Mouse (Mus musculus) cerebellum, adult 9-11 months (tissue): Measurements from ENCODE around the gene Gm21988.

Experiments used
- DNase-seq: peaks from one replicate; pipeline ENCODE4 v3.0.0; 2022

Gm21988 gene

GRCm38 (mm10) chr11:70215301-70215700, 24.3 kb downstream of the Gm21988 start:
- DNase-seq = peak; percentile 80

GRCm38 (mm10) chr11:70214856-70215209, 24.8 kb downstream of the Gm21988 start:
- DNase-seq = no peak

DNA sequence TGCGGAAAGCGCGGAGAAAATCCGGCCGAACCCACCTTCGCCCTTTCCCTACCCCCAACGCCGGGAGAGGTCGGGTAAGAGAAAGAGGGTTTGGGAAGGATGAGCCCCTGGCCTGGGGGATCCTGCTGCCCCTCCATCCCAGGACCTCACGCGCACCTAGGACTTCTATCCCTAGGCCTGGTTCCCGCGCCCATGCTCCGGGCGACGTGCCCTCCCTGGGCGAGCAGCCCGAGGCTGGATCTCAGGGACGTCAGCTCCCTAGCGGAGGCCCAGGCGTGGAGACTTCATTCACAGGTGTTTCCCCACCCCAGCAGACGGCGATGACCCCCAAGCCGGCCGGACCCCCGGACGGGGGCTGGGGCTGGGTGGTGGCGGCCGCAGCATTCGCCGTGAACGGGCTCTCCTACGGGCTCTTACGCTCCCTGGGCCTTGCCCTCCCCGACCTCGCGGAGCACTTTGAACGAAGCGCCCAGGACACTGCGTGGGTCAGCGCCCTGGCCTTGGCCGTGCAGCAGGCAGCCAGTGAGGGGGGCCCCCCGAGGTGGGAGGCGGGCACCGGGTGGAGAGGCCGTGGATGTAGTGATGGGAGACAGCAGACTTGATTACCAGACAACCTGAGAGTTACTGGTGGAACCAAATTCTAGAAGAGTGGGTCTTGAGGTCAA, 25.3 kb downstream of the Gm21988 start:
- DNase-seq = peak; percentile 82

- peak; percentile 91 for DNase-seq
Observed at GRCm38 (mm10) chr11:70213736-70214135, 25.9 kb downstream of the Gm21988 start.

DNA sequence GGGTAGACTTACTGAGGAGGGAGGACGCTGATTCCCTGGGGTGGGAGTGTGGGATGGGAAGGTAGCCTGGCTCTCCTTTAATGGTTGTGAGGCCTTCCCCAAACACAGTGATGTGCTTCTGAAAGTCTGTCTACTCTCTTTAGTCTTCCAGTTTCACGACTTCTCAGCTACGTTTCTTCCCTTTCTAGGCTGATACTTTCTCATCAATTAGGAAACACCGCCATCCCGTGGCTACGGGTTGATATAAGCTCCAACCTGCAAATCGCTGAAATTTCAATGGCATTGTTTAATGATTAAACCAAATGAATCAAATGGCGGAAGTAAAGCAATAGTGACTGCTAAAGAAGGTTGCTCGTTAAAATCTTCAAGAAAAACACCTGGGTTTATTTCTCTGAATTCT, 26.7 kb downstream of the Gm21988 start:
- DNase-seq = peak; percentile 77

DNA sequence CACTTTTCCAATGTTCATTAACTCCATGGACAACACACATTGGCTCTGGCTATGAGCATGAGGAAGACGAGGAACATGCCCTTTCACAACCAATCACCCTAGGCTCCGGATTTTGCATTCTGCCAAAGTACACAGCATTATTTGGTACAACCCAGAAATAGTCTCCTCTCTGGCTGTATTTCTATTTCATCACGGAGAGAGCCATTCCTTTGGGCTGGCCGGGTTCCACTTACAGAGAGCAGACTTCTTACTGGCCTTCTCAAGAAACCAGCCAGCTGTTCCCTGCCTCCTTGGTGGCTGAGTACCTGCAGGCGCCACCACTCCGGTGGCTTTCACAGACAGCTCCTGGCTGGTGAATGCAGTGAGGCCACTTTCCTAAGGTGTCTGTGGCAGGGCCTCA, 27.2 kb downstream of the Gm21988 start, which contains the start of gene Slc16a11:
Gene Slc16a11 (plus strand): TSS at position 330 of the 400 bp plus-strand sequence.
- peak; percentile 62 for DNase-seq

- no peak for DNase-seq
Observed at GRCm38 (mm10) chr11:70211972-70212371, 27.7 kb downstream of the Gm21988 start.

GRCm38 (mm10) chr11:70210681-70211080, 28.9 kb downstream of the Gm21988 start:
- no peak for DNase-seq

DNA sequence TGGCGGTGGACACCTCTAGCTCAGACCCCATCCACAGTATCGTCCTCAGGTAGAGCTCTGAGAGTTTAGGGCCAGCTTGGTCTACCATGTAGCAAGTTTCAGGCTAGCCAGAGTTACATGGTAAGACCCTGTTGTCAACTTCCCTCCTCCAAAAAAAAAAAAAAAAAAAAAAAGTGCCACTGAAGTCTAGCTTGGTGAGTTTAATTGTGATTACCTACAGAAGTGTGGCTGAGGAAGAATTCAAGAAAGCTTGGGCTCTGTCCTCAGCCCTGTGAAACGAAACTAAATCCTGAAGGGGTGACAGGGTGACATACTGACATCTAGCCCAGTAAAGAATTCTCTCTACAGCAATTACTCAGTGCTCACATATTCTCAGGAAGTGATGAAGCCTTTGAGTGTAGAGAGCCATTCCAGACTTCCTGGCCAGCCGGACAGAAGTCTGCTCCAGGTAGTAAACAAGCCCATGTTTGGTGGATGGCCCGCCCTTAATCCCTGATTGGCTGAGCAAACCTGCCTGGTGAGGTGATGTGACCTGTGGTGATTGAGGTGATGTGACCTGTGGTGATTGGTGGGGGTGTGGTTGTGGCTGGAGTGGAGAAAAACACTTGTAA, 30.7 kb downstream of the Gm21988 start:
- DNase-seq = no peak

- DNase-seq = no peak
Observed at GRCm38 (mm10) chr11:70207283-70207682, 32.3 kb downstream of the Gm21988 start.

DNA sequence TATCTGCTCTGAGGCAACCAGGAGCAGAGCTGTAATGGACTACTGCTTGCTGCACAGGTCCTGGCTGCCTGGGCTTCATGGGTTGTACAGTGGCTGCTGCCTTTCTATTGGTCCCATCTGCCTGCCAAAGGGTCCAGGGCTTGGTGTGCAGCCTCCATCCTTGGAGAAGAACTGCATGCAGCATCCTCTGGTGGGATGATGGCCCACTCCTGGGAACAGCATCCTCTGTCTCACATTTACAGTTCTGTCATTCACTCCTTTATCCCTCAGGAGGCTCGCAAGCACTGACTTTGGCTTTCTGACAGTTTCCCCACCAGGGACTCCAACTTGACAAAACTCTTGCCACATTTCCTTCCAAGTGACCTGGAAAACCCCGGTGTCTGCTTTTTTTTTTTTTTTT, 32.8 kb downstream of the Gm21988 start:
- DNase-seq = no peak

GRCm38 (mm10) chr11:70201691-70202090, 37.9 kb downstream of the Gm21988 start:
- peak; percentile 72 for DNase-seq

- no peak for DNase-seq
Observed at GRCm38 (mm10) chr11:70200036-70200608, 39.5 kb downstream of the Gm21988 start.

- no peak for DNase-seq
Observed at GRCm38 (mm10) chr11:70199107-70199506, 40.5 kb downstream of the Gm21988 start.

- no peak for DNase-seq
Observed at GRCm38 (mm10) chr11:70198332-70198731, 41.3 kb downstream of the Gm21988 start.

DNA sequence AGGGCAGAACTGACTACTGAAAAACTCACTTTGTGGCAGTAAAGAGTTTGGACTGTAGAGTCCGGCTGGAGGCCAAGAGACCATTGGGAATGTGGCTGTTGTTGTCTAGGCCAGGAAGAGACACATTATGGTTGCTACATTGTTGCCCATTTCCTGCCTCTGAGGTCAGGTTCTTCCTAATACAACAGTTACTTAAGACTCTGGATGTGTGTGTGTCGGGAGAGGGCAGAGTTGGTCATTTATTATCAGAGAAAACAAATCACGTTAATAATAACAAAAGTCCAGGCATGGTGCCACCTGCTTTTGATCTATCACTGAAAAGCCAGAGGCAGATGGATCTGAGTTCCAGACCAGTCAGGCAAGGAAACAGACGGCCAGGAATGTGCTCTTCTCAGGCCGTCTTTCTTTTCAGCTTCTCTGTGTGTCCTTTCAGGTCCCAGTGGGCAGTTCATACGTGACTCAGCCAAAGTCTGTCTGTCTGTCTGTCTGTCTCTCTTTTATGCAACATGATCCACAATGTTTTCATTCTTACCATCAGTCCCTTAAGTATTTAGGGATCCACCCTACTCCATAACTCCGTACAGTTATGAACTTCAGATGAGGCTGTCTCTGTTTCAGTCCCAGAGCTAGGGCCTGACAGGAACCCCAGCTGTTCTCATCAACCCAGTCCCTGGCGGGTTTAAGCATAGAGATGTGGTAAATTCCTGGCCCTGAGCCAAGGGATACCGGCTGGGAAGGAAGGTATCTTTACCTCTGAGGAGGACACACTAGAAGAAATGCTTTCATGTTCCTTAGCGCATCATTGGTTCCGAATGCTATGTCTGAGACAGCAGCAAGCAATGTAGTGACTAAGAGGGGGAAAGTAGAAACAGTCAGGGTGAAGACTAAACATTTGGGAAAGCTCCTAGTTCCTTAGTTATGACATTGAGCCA, 46.0 kb downstream of the Gm21988 start:
- DNase-seq = no peak

DNA sequence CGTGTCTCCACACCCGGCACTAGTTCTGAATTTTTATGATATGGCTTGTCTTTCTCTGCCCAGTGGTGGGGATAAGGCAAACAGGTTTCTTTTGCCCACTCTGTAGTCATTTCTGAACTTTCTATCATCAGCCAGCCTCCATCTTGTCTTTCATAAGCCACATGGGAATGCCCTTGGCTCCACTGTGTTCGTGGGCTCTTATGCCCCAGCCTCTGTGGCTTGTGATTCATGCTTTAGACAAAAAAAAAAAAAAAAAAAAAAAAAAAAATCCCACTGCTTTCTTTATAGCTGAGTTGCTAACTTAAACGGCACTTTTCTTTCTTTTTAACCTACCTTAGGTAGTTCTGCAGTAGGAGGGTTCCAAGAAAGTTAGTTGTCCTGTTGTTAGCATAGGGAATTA, 47.5 kb downstream of the Gm21988 start:
- no peak for DNase-seq

GRCm38 (mm10) chr11:70191188-70191587, 48.4 kb downstream of the Gm21988 start:
- no peak for DNase-seq

GRCm38 (mm10) chr11:70189319-70190134, 50.1 kb downstream of the Gm21988 start:
- DNase-seq = no peak
